Mouse (Mus musculus) embryonic fibroblast, embryonic 13.5 days (primary cell): ENCODE measurements around the gene Psd.

Experiments
- CTCF ChIP-seq: IDR thresholded peaks from 2 replicates; pipeline ENCODE4 v1.5.1; 2011; ENCODE audit warnings: mild to moderate bottlenecking, control low read depth, low read length, moderate library complexity, borderline replicate concordance; ENCODE audit not compliant: insufficient read depth
- POLR2A ChIP-seq: IDR thresholded peaks from 2 replicates; pipeline ENCODE4 v1.6.1; 2011; ENCODE audit warnings: low read depth, mild to moderate bottlenecking, control low read depth, low read length, moderate library complexity

DNA sequence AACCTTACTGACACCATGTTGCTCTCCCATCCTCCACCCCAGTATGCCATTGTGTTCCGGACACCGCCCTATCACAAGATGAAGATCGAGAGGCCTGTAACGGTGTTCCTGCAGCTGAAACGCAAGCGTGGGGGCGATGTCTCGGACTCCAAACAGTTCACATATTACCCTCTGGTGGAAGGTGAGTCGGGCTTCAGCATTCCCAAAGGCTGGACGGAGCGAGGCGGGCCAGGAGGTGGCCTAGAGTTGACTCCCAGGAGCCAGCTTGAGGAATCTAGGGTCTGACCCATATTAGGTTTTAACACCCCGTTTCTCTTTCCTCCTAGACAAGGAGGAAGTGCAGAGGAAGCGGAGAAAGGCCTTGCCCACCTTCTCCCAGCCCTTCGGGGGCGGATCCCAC lies 18.7 kb downstream of the Psd start:
- TF ChIP-seq POLR2A, result no peak
- no peak for TF ChIP-seq CTCF
